Mouse (Mus musculus) kidney, adult 2 months (tissue): ENCODE data around the gene Slc32a1.

Experiments
- CTCF ChIP-seq: fragments of 200-500 bp; conservative IDR thresholded peaks from 2 replicates; pipeline ENCODE4 v1.5.1; 2011; ENCODE audit warnings: low read depth, mild to moderate bottlenecking, control low read depth, low read length, moderate library complexity, mixed read lengths; ENCODE audit not compliant: insufficient read depth, insufficient read length
- POLR2A ChIP-seq: fragments of 200-500 bp; IDR thresholded peaks from one replicate; pipeline ENCODE4 v1.6.1; 2011; ENCODE audit warnings: low read depth, low read length, control low read depth

DNA sequence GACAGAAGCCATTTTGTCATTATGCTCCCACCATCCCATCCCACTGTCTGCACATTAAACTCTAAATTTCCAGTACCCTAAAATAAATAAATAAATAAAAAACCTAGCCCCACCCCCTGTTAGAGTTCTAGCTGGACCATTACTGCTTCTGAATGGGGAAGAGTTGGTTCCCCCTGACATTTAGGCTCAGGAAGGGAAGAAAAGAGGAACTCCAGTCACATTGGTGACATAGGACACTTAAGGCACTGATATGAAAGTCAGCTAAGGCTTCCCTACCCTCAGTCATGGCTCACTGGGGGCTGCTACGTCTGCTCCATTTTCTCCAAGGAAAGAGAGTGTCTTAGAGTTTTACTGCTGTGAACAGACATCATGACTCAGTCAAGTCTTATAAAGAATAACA is 13.8 kb upstream of the Slc32a1 start:
- TF ChIP-seq POLR2A (no peak), CTCF (no peak)
